Mouse (Mus musculus) intestine, embryonic 16.5 days (tissue): ENCODE measurements around the gene Spata2l. TPM values are rescaled to one million over a fixed set of nuclear protein-coding genes. Genes with fewer than 3 reads are reported as not detected.
"Not testable (repeated sequence)": the region's sequence is repeated elsewhere in the genome, so short reads cannot be mapped to it uniquely, and the experiment has no call there.

Source experiments
- ATAC-seq: fragments of 200-750 bp; cut with Nextera tagmentation; 2 replicates; pipeline ENCODE4 v1.8.0; 2017; ENCODE audit warnings: moderate TSS enrichment, moderate library complexity
- H3K27ac ChIP-seq: fragments of 300-500 bp; sonication (generic); 2 replicates; pipeline ENCODE4 v1.5.1; 2014; ENCODE audit warnings: mild to moderate bottlenecking, low read length
- H3K27me3 ChIP-seq: fragments of 300-500 bp; sonication (generic); replicated peaks from 2 replicates; pipeline ENCODE4 v1.6.1; 2014; ENCODE audit warnings: low read length, control low read depth, mixed read lengths; ENCODE audit not compliant: control insufficient read depth, insufficient read depth
- H3K36me3 ChIP-seq: fragments of 300-500 bp; sonication (generic); 2 replicates; pipeline ENCODE4 v1.6.1; 2014; ENCODE audit warnings: low read length, control low read depth; ENCODE audit not compliant: control insufficient read depth, insufficient read depth
- H3K4me1 ChIP-seq: fragments of 300-500 bp; sonication (generic); 2 replicates; pipeline ENCODE4 v1.6.1; 2014; ENCODE audit warnings: low read length, control low read depth, mixed read lengths; ENCODE audit not compliant: control insufficient read depth, insufficient read depth
- H3K4me2 ChIP-seq: fragments of 300-500 bp; sonication (generic); 2 replicates; pipeline ENCODE4 v1.6.1; 2014; ENCODE audit warnings: low read depth, low read length, control low read depth
- H3K4me3 ChIP-seq: fragments of 300-500 bp; sonication (generic); 2 replicates; pipeline ENCODE4 v1.5.1; 2014; ENCODE audit warnings: mild to moderate bottlenecking, low read length
- H3K9ac ChIP-seq: fragments of 300-500 bp; sonication (generic); 2 replicates; pipeline ENCODE4 v1.6.1; 2014; ENCODE audit warnings: low read depth, low read length
- H3K9me3 ChIP-seq: fragments of 300-500 bp; sonication (generic); 2 replicates; pipeline ENCODE4 v1.6.1; 2016; ENCODE audit warnings: low read length, control low read depth; ENCODE audit not compliant: control insufficient read depth
- WGBS: fragments of 180-500 bp; shearing (Covaris S2); extraction: QIAGEN DNeasy Blood & Tissue Kit; methylation state at CpG from one replicate; pipeline ENCODE4 v1.1.7; 2014; 5-methylcytosine and 5-hydroxymethylcytosine counted together
- polyA plus RNA-seq: library from polyadenylated mRNA; unstranded; fragments of >200 nt; fragmentation: Nextera tagmentation; extraction: Ambion mirVana; gene quantifications from 2 replicates; pipeline ENCODE4 v1.2.1, GENCODE M21; 2015

Gene Spata2l
- 6.0 TPM in 2 replicates for polyA plus RNA-seq

DNA sequence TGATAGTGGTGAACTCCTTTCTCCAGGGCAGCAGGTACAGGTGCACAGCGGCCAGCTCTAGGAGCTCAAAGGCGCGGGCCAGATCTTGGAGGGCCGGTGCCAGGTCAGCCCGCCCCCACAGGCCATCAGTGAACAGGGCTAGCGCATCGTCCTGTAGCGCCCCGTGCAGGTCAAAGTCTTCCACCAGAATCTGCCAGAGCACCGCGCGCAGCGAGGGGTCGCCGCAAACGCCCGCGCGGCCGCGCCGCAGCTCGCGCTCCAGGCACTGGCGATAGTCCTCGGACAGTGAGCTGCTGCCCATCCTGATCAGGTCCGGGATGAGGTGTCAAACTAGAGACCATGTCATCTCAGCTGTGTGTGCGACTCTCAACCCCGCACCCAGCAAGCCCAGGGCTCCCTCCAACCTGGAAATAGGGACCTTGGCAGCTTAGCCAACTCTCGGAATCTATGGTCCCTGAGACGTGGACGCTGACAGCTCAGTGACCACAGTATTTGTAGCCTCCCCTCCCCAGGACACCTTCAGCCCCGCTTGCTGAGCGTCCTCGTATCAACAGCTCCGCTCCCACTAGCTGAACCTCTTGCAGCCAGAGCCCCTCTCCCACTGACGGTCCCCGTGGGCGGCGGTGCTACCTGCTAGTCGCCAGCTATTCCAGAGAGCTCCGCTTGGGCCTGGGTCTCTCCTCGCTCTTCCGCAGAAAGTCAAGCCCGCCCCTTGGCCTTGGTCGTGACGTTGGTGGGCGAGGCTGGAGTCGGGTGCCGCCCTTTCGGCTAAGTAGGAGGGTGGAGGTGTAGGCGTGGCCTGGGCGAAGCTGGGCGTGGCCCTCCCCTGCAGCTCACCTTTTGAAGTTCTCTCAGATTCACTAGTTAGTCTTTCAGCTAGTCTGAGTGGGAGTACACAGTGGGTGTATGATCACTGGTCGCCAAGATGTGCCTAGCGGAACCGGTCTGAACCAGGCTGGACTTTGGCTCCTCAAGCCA is at the start of gene Spata2l:
TSS of gene Spata2l (minus strand) at position 714 of the 978 bp plus-strand sequence.
- Histone ChIP-seq H3K4me1 (peaks cover 14% of the 10 kb centered on the region), H3K9ac (peak within 1 kb of the TSS; percentile 71), H3K4me3 (peak within 1 kb of the TSS; percentile 73), H3K27ac (no peak within 1 kb of the TSS; the same call in 1 of the 2 replicates), H3K9me3 (no peaks in the 10 kb centered on the region), H3K36me3 (no peaks in the 10 kb centered on the region), H3K27me3 (no peaks in the 10 kb centered on the region), H3K4me2 (peak within 1 kb of the TSS; percentile 97)
- WGBS = 1% methylated on average over 57 of the region's 57 CpGs
- peak; percentile 88 for ATAC-seq

DNA sequence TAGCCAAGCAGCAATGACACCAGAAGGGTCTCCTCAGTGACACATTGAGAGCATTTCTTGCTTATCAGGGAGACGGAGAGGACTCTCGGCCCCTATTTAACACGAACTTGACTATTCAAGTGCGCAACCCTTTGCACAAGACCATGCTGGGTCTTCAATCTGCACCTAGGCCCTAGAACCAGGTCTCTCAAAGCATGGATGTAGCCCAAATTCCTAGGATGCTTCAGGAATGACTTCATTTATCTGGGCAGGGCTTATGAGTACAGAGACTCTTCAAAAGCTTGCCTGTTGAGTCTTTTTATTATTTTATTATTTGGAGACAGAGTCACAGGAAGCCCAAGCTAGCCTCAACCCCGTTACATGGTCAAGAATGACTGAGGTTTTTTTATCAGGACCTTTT is 48.5 kb upstream of the Spata2l start:
- Histone ChIP-seq H3K4me3 (no peak overlapping the region), H3K27ac (no peak overlapping the region), H3K9me3 (no peaks in the 10 kb centered on the region), H3K4me1 (no peaks in the 10 kb centered on the region), H3K36me3 (no peaks in the 10 kb centered on the region), H3K9ac (no peak overlapping the region), H3K4me2 (no peak overlapping the region), H3K27me3 (no peaks in the 10 kb centered on the region)
- WGBS = 78% methylated on average over 5 of the region's 5 CpGs
- no peak for ATAC-seq

DNA sequence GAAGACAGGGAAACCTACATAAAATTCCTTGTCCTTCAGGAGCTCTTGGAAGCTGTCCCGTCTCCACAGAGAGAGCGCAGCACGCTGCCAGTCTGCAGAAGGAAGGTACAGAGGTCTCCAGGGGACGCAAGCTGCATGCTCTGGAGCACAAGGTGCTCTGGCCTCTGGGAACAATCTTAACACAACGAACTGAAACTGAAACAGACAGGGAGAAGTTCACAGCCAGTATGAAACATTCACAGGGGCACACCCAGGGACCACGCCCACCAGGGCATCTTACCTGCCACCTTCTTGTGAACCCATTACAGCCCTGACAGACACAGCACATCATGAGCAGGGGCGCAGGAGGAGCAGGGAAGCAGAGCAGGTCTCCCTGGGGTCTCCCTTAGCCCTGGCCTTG is 48.0 kb upstream of the Spata2l start:
- H3K27ac ChIP-seq = no peak overlapping the region
- H3K4me3 ChIP-seq = no peak overlapping the region
- 75% methylated on average over 7 of the region's 7 CpGs for WGBS
- no peaks in the 10 kb centered on the region for H3K27me3 ChIP-seq
- H3K9me3 ChIP-seq = no peaks in the 10 kb centered on the region
- H3K9ac ChIP-seq = 0 out of 2 replicates have a peak overlapping the region, but pooled peaks have one; percentile 6
- no peaks in the 10 kb centered on the region for H3K4me1 ChIP-seq
- no peaks in the 10 kb centered on the region for H3K36me3 ChIP-seq
- ATAC-seq = no peak
- H3K4me2 ChIP-seq = no peak overlapping the region

DNA sequence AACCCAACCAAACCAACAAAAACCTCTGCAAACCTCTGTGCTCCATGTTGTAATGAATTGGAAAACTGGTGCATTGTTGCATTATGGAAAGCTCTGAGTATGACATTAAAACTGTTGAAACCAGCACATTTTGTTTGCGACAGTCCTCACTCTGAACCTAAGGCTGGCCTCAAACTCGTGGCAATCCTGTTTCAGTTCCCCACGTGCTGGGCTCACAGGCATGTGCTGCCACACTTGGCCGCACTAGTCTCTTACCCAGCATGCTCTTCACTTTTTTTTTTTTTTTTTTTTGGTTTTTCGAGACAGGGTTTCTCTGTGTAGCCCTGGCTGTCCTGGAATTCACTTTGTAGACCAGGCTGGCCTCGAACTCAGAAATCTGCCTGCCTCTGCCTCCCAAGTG is 47.0 kb upstream of the Spata2l start:
- not testable (repeated sequence) for H3K4me1 ChIP-seq, H3K9ac ChIP-seq, ATAC-seq, H3K4me2 ChIP-seq, H3K27me3 ChIP-seq, H3K36me3 ChIP-seq, H3K4me3 ChIP-seq, H3K27ac ChIP-seq, H3K9me3 ChIP-seq
- WGBS = 91% methylated on average over 5 of the region's 6 CpGs

DNA sequence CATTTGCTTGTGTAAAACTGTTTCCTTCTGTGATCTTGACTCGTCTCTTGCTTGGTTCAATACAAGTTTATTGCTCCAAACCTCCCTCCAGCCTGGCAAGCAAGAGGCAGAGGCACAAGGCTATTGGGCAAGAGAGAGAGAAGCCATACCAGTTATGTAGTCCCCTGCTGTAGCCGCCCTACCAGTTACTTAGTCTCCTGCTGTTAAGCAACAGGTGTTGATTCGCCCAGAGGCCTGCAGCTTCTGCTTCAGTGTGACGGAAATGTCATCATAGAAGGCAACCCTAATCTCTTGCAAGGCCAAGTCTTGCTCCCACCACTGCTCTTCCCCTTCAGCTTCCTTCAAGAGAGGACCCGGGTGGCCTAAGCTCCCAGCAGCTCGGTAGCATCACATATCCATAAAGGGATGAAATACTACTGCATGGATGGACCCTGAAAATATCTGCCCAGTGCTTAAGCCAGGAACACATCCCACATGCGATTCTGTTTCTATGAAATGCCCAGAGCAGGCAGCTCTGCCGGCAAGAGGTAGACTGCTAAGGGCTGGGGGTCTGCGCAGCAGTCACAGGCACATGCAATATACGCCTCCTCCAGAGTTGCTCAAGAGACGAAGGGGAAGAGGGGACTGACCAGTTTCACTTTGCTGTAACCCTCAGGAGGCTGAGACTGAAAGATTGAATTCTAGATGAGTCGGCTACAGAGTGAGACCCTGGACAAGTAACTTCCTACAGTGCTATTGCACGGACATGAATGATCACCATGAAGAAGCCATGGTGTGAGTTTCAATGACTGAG is 44.5 kb upstream of the Spata2l start:
- Histone ChIP-seq H3K27ac (no peak overlapping the region), H3K4me1 (no peaks in the 10 kb centered on the region), H3K27me3 (no peaks in the 10 kb centered on the region), H3K9me3 (no peaks in the 10 kb centered on the region), H3K36me3 (no peaks in the 10 kb centered on the region), H3K4me3 (no peak overlapping the region), H3K4me2 (no peak overlapping the region), H3K9ac (no peak overlapping the region)
- WGBS = 88% methylated on average over 13 of the region's 13 CpGs
- ATAC-seq = no peak

DNA sequence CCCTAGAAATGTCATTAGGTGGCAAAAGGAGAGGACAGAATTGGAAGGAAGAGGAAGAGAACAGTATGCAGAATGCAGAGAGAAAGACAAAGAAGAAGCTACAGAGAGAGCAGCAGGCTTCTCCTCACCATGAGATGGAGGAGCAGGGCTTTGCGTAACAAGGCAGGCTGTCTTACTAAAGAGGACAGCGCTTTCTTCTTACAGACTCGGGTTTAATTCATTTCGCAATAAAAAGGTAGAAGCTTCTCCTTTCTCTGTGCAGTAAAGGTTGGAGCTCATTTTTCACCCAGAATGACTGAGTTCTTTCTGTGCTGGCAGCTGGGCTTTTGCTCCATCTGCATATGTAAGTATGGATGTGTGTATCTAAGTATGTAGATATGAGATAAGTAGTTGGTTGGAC is 43.8 kb upstream of the Spata2l start:
- H3K27ac ChIP-seq = no peak overlapping the region
- H3K4me2 ChIP-seq = no peak overlapping the region
- H3K4me1 ChIP-seq = no peaks in the 10 kb centered on the region
- H3K9ac ChIP-seq = no peak overlapping the region
- ATAC-seq = no peak
- 93% methylated on average over 4 of the region's 4 CpGs for WGBS
- H3K36me3 ChIP-seq = no peaks in the 10 kb centered on the region
- H3K4me3 ChIP-seq = no peak overlapping the region
- H3K9me3 ChIP-seq = no peaks in the 10 kb centered on the region
- H3K27me3 ChIP-seq = no peaks in the 10 kb centered on the region

DNA sequence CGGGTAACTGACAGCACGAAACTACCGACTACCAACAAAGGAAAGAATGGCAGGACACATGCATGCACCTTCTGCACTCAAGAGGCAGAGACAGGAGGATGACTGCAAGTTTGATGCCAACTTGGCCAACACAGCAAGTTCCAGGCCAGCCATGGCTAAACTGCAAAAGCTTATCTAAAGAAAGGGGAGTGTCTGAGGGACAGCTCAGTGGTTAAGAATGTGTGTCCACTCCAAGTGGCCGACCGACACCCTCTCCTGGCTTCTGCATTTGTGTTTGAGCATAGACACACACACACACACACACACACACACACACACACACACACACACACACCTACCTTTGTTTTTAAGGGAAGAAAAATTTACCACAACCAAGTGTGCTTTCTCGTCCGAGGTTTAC is 42.4 kb upstream of the Spata2l start:
- H3K27me3 ChIP-seq = no peaks in the 10 kb centered on the region
- H3K36me3 ChIP-seq = no peaks in the 10 kb centered on the region
- H3K9me3 ChIP-seq = no peaks in the 10 kb centered on the region
- 61% methylated on average over 7 of the region's 7 CpGs for WGBS
- no peak for ATAC-seq
- no peaks in the 10 kb centered on the region for H3K4me1 ChIP-seq
- H3K27ac ChIP-seq = no peak overlapping the region
- H3K9ac ChIP-seq = no peak overlapping the region
- no peak overlapping the region for H3K4me3 ChIP-seq
- H3K4me2 ChIP-seq = no peak overlapping the region

DNA sequence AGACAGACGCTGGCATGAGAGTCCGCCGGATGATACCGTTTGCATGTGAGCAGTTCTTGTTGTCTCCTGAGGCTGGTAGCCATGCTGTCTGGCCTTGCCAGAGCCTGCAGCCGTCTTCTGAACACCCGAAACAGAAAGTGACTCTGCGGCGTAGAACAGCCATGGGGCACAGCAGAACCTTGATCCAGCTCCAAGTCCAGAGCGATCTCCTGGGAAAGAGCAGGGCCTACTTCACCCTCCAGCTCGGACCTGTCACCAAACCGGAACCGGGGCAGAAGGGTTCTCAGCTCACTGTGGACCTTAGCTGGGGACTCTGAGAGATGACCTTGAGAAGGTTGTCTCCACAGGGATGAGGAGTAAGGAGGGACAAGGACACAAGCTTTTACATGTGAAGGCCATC is 39.1 kb upstream of the Spata2l start:
- Histone ChIP-seq H3K4me1 (no peaks in the 10 kb centered on the region), H3K4me3 (no peak overlapping the region), H3K9ac (no peak overlapping the region), H3K27ac (no peak overlapping the region), H3K27me3 (no peaks in the 10 kb centered on the region), H3K36me3 (no peaks in the 10 kb centered on the region), H3K4me2 (no peak overlapping the region), H3K9me3 (no peaks in the 10 kb centered on the region)
- no peak for ATAC-seq
- WGBS = 95% methylated on average over 12 of the region's 12 CpGs

DNA sequence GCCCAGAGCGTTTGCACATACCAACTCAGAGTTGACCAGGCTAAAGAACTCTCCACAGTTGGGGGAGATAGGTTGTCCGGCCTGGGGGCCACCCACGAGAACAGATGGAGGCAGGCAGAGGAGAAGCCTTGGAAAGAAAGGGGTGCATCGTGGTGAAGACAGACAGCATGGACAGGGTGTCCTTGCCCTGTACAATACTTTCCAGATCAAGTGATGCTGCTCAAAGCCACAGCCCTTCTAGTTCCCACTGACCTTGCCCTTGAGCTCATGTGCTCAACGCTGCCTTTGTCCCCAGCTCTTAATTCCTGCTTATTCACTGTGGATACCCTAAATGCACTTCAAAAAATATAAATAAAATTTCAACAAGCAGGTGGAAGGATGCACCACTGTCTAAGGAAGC is 38.4 kb upstream of the Spata2l start:
- no peak overlapping the region for H3K9ac ChIP-seq
- H3K4me2 ChIP-seq = no peak overlapping the region
- WGBS = 92% methylated on average over 5 of the region's 5 CpGs
- H3K4me3 ChIP-seq = no peak overlapping the region
- H3K27me3 ChIP-seq = no peaks in the 10 kb centered on the region
- no peaks in the 10 kb centered on the region for H3K36me3 ChIP-seq
- H3K27ac ChIP-seq = no peak overlapping the region
- ATAC-seq = no peak
- no peaks in the 10 kb centered on the region for H3K9me3 ChIP-seq
- H3K4me1 ChIP-seq = no peaks in the 10 kb centered on the region
